Mouse (Mus musculus) MEL (cell line): ENCODE results near the gene Bud31.

Experiments
- CTCF ChIP-seq, 3 experiments: IDR thresholded peaks in 2 of 3; conservative IDR thresholded peaks in 1 of 3; 2 replicates each; pipeline ENCODE4 v1.5.1; 2011 to 2012; ENCODE audit warnings: low read length in 3 of 3, low read depth in 2 of 3, mild to moderate bottlenecking in 2 of 3, improper control_type of control experiment in 1 of 3, inconsistent platforms in 1 of 3, mixed read lengths in 1 of 3, moderate library complexity in 1 of 3; ENCODE audit not compliant: control insufficient read depth in 1 of 3, insufficient read depth in 1 of 3, poor library complexity in 1 of 3, severe bottlenecking in 1 of 3
- EP300 ChIP-seq, 2 experiments: IDR thresholded peaks; 2 replicates each; pipeline ENCODE4 v1.6.1; 2011; ENCODE audit warnings: improper control_type of control experiment in 2 of 2, low read length in 2 of 2, low read depth in 1 of 2, mild to moderate bottlenecking in 1 of 2
- MAFK ChIP-seq: IDR thresholded peaks from 2 replicates; pipeline ENCODE4 v1.6.1; 2011; ENCODE audit warnings: low read depth, mild to moderate bottlenecking, low read length, improper control_type of control experiment, borderline replicate concordance
- MAX ChIP-seq: IDR thresholded peaks from 2 replicates; pipeline ENCODE4 v1.6.1; 2011; ENCODE audit warnings: low read length, improper control_type of control experiment
- MEF2A ChIP-seq: IDR thresholded peaks from 2 replicates; pipeline ENCODE4 v1.6.1; 2014; ENCODE audit warnings: low read depth, mild to moderate bottlenecking, inconsistent platforms, low read length, improper control_type of control experiment; ENCODE audit not compliant: poor library complexity, insufficient replicate concordance, severe bottlenecking; ENCODE audit errors: extremely low read depth
- MXI1 ChIP-seq: IDR thresholded peaks from 2 replicates; pipeline ENCODE4 v1.6.1; 2011; ENCODE audit warnings: mild to moderate bottlenecking, low read depth, low read length, improper control_type of control experiment
- POLR2A ChIP-seq, 2 experiments: IDR thresholded peaks; 2 replicates each; pipeline ENCODE4 v1.6.1; 2011 to 2012; ENCODE audit warnings: low read length in 2 of 2, mild to moderate bottlenecking in 2 of 2, control low read depth in 1 of 2, improper control_type of control experiment in 1 of 2, low read depth in 1 of 2, moderate library complexity in 1 of 2; ENCODE audit not compliant: control insufficient read depth in 1 of 2, insufficient read depth in 1 of 2, poor library complexity in 1 of 2
- RCOR1 ChIP-seq: IDR thresholded peaks from 2 replicates; pipeline ENCODE4 v1.6.1; 2012; ENCODE audit warnings: low read depth, mild to moderate bottlenecking, inconsistent platforms, low read length, improper control_type of control experiment
- SMC3 ChIP-seq: IDR thresholded peaks from 2 replicates; pipeline ENCODE4 v1.6.1; 2011; ENCODE audit warnings: low read depth, low read length, improper control_type of control experiment
- TCF12 ChIP-seq: IDR thresholded peaks from 2 replicates; pipeline ENCODE4 v1.6.1; 2014; ENCODE audit warnings: low read depth, mild to moderate bottlenecking, inconsistent platforms, low read length, improper control_type of control experiment, moderate library complexity
- ZKSCAN1 ChIP-seq: IDR thresholded peaks from 2 replicates; pipeline ENCODE4 v1.6.1; 2012; ENCODE audit warnings: low read depth, mild to moderate bottlenecking, inconsistent platforms, low read length, improper control_type of control experiment, moderate library complexity
- ZMIZ1 ChIP-seq: IDR thresholded peaks from 2 replicates; pipeline ENCODE4 v1.6.1; 2012; ENCODE audit warnings: low read depth, mild to moderate bottlenecking, inconsistent platforms, low read length, improper control_type of control experiment, moderate library complexity
- ZNF384 ChIP-seq: IDR thresholded peaks from 2 replicates; pipeline ENCODE4 v1.6.1; 2012; ENCODE audit warnings: low read depth, mild to moderate bottlenecking, inconsistent platforms, low read length, improper control_type of control experiment

DNA sequence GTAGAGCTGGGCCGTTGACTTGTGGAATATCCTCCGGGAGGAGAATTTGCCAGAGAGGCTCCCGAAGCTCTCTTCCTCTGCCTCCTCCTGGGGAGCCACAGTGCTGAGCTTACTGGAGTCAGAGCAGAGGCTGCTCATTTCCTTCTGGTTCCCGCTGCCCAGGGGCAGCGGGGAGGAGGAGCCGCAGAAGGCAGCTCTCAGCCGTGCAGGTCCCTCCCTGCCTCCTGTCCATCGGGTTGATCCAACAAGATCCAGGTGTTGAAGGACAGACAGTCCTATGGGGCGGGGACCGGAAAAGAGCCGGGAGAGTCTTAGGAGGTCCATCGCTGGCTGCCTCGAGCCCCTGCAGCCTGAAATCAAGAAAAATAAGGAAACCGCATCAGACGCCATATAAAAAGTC lies 25.0 kb downstream of the Bud31 start:
- TF ChIP-seq ZMIZ1 (no peak), MAFK (no peak), POLR2A (IDR thresholded peaks at IDR 0.05; ENCODE audit: control insufficient read depth in 1 of 2, insufficient read depth in 1 of 2, low read depth in 1 of 2, low read length in 2 of 2, poor library complexity in 1 of 2) (no peak), RCOR1 (no peak), MXI1 (no peak), TCF12 (no peak), CTCF (IDR thresholded peaks at IDR 0.05 in 2 of 3, conservative IDR thresholded peaks at IDR 0.05 in 1 of 3; ENCODE audit: control insufficient read depth in 1 of 3, insufficient read depth in 1 of 3, low read depth in 2 of 3, low read length in 3 of 3, poor library complexity in 1 of 3, severe bottlenecking in 1 of 3) (no peak), ZNF384 (no peak), EP300 (IDR thresholded peaks at IDR 0.05; ENCODE audit: low read depth in 1 of 2, low read length in 2 of 2) (no peak), SMC3 (no peak), MEF2A (no peak), ZKSCAN1 (no peak), MAX (no peak)
